Mouse (Mus musculus): ENCODE measurements around the gene Gtpbp2. TPM values are rescaled to one million over a fixed set of nuclear protein-coding genes. Genes with fewer than 3 reads are reported as not detected.

Gene Gtpbp2
- total RNA-seq, 2 experiments from 2014 or later: 78.1 to 84.9 TPM

Other genes with a start within 250 kb of the Gtpbp2 start
- gene Vegfa, start 128.7 kb upstream of the Gtpbp2 start, total RNA-seq (2021): 100 to 1,000 TPM; 192 to 209 TPM
- 100 to 1,000 TPM; 106 to 110 TPM for gene Mrps18a, start 50.0 kb upstream of the Gtpbp2 start, total RNA-seq (2021)
- 1 to 10 TPM; 1.5 to 2.8 TPM for gene Rsph9, start 16.8 kb upstream of the Gtpbp2 start, total RNA-seq (2021)
- gene Mad2l1bp, start 7.5 kb upstream of the Gtpbp2 start, total RNA-seq (2021): 10 to 100 TPM; 16.2 to 17.5 TPM
- 10 to 100 TPM; 20.3 to 21.7 TPM for gene Polh, start 41.6 kb downstream of the Gtpbp2 start, total RNA-seq (2021)
- gene Xpo5, start 41.8 kb downstream of the Gtpbp2 start, total RNA-seq (2021): 10 to 100 TPM; 26.9 to 28.7 TPM
- 10 to 100 TPM; 26.2 to 30.5 TPM for gene Polr1c, start 87.0 kb downstream of the Gtpbp2 start, total RNA-seq (2021)
- 10 to 100 TPM; 64.6 TPM for gene Yipf3, start 87.0 kb downstream of the Gtpbp2 start, total RNA-seq (2021)
- under 1 TPM; 0.81 to 0.90 TPM for gene Lrrc73, start 92.5 kb downstream of the Gtpbp2 start, total RNA-seq (2021)
- gene Tjap1, start 122.0 kb downstream of the Gtpbp2 start, total RNA-seq (2021): 10 to 100 TPM; 55.0 to 59.0 TPM
- gene Dlk2, start 136.4 kb downstream of the Gtpbp2 start, total RNA-seq (2021): 1 to 10 TPM in 1 of 2 experiments, under 1 TPM in 1; 0.95 to 1.1 TPM
- gene Abcc10, start 167.3 kb downstream of the Gtpbp2 start, total RNA-seq (2021): 1 to 10 TPM; 5.1 to 5.8 TPM
- 10 to 100 TPM; 24.2 to 25.8 TPM for gene Zfp318, start 222.7 kb downstream of the Gtpbp2 start, total RNA-seq (2021)